ENCODE assay signal across 10 mouse cellular contexts in the genomic region with DNA sequence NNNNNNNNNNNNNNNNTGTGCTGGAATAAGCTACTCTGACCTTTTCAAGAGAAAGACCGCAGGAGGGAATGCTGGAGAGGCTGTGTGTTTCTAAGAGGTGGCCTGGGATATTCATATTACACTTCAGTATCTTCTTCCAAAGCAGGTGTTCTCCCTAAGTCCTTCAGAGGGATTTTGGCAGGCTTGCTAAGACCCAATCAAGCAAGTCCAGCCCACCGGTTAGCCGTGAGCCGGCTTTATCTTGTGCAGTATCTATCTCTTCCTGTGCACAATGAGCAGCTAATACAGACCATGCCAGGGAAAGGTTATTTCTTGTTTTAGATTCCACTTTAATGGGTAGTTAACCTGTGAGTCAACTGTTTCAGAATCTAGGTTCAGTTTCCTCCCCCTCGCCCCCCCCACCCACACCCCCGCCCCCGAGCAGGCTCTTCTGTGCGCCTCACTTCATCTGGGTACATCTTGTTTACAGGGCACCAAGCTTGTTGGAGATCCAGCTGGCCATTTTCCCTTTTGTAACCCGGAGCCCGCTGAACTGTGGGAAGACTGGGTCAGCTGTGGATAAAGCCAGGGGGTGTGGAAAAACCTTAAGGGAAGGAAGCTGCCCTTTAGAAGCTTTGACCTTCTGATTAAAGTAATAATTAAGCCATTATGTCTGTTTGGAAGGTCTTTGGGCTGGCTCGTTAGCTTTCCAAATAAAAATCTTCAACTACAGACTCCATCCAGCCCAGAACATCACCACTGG. TPM values are rescaled to one million over a fixed set of nuclear protein-coding genes. Genes with fewer than 3 reads are reported as not detected.
A peak's percentile ranks its signal among the peaks of the same experiment; 100 is the strongest.
DNase-seq lines count a peak whose midpoint lies in the region; TF ChIP-seq lines count a peak whose summit lies in the region.
"Had no signal": no experiment of that assay in that cellular context is flagged by ENCODE, and none has a peak within 500 bp of the region (broad histone marks: within the 10 kb centered on the region; RNA-seq: fewer than 3 reads in every experiment).

No protein-coding gene starts in this region.

- TF ChIP-seq CTCF in lung, adult 2 months (IDR thresholded peaks at IDR 0.05; ENCODE audit: insufficient read depth, low read length): no peak

- peak; percentile 32 for DNase-seq in gastrocnemius, postnatal 25 days
- no peak for DNase-seq in gastrocnemius, postnatal 10 days
- DNase-seq in lung, postnatal 14 days: peak; percentile 16
- DNase-seq in lung, adult 2 months: no peak
- peak; percentile 93 for DNase-seq in kidney, adult 9 months
- peak; percentile 20 to 31 for DNase-seq in layer of hippocampus, postnatal 10 days (ENCODE audit: low spot score in 2 of 2)
- DNase-seq in thymus, postnatal 14 days: no peak

- H3K4me1 ChIP-seq in lung, adult 2 months (ENCODE audit: control insufficient read depth, insufficient read depth, low read length): peaks cover 7% of the 10 kb centered on the region

- no peak for TF ChIP-seq POLR2A in lung, adult 2 months (IDR thresholded peaks at IDR 0.05; ENCODE audit: borderline replicate concordance, extremely low read depth, low read depth, low read length)

- H3K4me3 ChIP-seq in lung, adult 2 months (replicated peaks; ENCODE audit: extremely low read depth, low read depth, low read length): no peak overlapping the region
- H3K4me3 ChIP-seq: embryonic facial prominence, embryonic 15.5 days; hindbrain, embryonic 10.5 days; liver, embryonic 15.5 days had no signal

- 49% methylated on average over 11 of the region's 11 CpGs for WGBS in lung, adult 2 months

RNA-seq across cellular contexts. Expression of gene Tmem170b, which starts 54.5 kb away (rescaled TPM):
- 10 to 100 TPM; 22.0 to 23.6 TPM for total RNA-seq in gastrocnemius, postnatal 25 days (2021)
- total RNA-seq in gastrocnemius, postnatal 10 days (2021): 10 to 100 TPM; 21.6 to 24.5 TPM
- polyA plus RNA-seq in lung, adult 2 months (2012; rRNA removed): 5.4 and 6.6 TPM in 2 replicates
- total RNA-seq in layer of hippocampus, postnatal 10 days (2021): 10 to 100 TPM; 88.5 to 95.5 TPM

Comparison
In these comparisons a context has a peak if more than half of its experiments do, and no peak if none do; other contexts are left out.
1. DNase-seq: peak in gastrocnemius, postnatal 25 days (single experiment), lung, postnatal 14 days (single experiment), kidney, adult 9 months (single experiment) and layer of hippocampus, postnatal 10 days (2 of 2); none in gastrocnemius, postnatal 10 days (single experiment), lung, adult 2 months (single experiment) and thymus, postnatal 14 days (single experiment).